Mouse (Mus musculus): ENCODE results near the gene Rpp40.

Rpp40 gene

GRCm38 (mm10) chr13:35852851-35853575, 53.1 kb downstream of the Rpp40 start:
- no peak for DNase-seq (ENCODE audit: extremely low read depth, low read depth)

GRCm38 (mm10) chr13:35851581-35851980, 54.6 kb downstream of the Rpp40 start:
- no peak for DNase-seq (ENCODE audit: extremely low read depth, low read depth)

DNA sequence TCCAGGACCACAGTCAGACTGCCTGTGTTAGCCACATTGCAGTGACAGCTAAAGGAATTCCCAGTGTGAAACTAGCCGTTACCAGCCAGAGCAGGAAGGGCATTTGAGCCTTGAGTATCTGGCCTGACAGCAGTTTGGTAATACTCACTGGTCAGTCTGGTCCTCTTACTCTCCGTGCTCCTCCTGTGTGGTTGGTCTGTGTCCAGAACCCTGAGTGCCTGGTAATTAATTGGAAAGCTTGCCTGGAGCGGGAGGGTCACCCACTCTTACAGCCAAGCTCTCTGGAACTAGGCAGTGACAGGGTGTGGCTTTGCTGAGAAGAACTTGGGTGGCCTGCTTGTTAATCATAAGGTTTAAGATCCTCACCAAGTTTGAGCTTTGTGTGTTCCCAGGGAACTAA, 57.5 kb downstream of the Rpp40 start:
- DNase-seq (ENCODE audit: extremely low read depth, low read depth) = no peak

GRCm38 (mm10) chr13:35845306-35845705, 60.9 kb downstream of the Rpp40 start:
- DNase-seq (ENCODE audit: extremely low read depth, low read depth) = no peak

Data from MEL-GATA-1-ER (cell line).